Mouse (Mus musculus): ENCODE data around the gene Scgb2b27.
"Not testable (repeated sequence)": the region's sequence is repeated elsewhere in the genome, so short reads cannot be mapped to it uniquely, and the experiment has no call there.

Scgb2b27 gene

DNA sequence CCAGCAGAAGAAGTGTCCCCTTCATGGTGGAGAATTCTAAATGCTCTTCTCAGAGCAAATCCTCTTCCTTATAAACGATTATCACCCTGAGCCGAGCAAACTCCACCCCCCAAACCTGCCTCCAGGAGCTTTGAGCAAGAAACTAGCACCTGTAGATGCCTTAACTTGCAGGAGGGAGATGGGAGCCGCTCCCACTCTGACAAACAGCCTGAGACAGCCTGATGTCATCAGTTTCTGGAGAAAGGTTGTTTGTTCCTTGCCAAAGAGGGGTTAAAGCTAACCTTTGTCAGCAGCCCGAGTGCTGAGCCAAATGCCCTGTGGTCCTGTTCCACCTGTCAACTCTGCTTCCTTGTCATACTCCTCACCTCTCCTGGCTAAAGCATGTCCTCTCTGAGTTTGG is at the start of gene Scgb2b27:
TSS of gene Scgb2b27 (minus strand) at position 101 of the 400 bp plus-strand sequence.
- DNase-seq (ENCODE audit: low spot score): no peak

DNA sequence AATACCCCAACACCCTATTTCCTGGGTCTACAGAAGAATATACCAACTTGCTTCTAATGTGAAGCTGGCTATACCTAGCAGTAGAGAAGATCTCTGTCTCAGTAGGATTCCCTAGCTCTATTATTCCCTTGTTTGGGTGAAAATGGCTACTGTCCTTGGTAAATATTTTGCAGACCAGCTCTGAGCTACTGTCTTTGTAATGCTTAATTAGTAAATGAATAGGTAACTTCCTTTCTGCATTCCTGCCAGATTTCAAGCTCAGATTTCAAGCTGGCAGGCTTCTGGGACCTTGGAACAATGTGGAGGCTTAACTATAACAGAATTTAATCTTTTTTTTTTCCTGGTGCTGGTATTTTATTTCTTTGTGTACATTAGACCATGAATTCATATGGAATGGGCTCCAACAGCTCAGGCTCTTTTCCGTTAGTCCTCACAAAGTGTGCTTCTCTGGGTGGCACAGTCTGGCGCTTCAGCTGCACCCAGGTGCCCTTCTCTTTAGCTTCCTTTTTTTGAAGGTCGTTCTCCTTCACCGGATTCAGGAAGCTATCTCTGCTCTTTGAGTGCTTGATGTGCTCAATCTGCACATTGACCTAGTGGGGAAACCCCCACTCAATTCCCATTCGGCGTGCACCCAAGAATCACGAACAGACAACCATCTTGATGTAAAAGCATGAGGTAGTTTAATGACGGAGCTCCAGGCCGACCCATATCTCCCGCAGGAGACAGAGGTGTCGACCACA is 22.5 kb upstream of the Scgb2b27 start:
- DNase-seq (ENCODE audit: low spot score): not testable (repeated sequence)

DNA sequence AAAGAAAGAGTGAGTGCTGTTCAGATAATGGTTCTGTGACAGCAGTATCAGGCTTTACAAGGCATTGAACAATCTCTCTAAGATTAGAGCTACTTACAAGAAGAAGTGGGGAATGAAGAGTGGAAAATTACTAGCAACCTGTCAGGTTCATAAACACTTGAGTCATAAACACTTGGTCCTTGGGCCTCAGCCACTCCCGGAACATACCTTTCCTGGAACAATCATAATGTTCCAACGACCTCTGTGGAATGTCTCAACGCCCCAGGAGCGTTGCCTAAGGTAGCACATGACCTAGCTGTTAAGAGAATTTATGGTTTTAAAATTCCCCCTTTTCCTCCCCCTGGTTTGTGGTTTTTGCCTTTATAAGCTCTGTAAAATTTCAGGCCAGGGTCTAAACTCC is 20.8 kb upstream of the Scgb2b27 start:
- not testable (repeated sequence) for DNase-seq (ENCODE audit: low spot score)

DNA sequence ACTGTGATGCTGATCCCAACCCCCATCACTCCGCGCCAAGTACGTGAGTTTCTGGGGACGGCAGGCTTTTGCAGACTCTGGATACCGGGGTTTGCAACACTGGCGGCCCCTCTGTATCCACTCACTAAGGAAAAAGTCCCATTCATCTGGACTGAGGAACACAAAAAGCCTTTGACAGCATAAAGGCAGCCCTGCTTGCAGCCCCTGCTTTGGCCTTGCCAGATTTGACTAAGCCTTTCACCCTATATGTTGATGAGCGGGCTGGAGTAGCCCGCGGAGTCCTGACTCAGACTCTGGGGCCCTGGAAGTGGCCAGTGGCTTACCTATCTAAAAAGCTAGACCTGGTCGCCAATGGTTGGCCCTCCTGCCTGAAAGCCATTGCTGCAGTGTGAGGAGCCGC is 16.3 kb upstream of the Scgb2b27 start:
- DNase-seq (ENCODE audit: low spot score): no peak

DNA sequence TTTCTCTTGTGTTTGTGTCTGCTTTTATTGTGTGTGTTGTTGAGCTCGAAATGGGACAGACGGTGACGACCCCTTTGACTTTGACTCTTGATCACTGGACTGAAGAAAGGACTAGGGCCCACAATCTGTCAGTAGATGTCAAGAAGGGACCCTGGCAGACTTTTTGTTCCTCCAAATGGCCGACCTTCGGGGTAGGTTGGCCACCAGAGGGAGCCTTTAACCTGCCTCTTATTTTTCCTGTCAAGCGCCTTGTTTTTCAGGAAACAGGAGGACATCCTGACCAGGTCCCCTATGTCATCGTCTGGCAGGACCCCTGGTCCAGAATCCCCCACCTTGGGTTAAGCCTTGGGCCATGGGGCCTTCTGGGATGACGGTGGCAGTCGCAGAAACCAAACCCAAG is 13.5 kb upstream of the Scgb2b27 start:
- DNase-seq (ENCODE audit: low spot score): not testable (repeated sequence)

DNA sequence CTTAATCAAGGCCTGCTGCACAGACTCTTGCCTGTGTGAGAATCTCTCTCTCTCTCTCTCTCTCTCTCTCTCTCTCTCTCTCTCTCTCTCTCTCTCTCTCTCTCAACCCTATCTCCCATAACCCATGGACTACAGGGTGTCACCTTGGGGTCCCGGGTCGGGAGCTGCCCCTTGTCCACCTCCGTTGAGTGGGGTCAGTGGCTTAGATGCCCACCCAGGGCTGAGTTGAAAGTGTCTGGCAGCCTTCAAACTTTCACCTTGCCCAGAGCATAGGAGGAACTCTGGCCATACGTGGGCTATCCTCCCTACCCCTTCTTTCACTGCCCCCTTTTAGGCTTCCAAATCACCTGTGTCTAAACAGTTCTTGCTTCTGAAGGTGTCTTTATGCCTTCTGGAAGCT is 11.9 kb upstream of the Scgb2b27 start:
- DNase-seq (ENCODE audit: low spot score): no peak

DNA sequence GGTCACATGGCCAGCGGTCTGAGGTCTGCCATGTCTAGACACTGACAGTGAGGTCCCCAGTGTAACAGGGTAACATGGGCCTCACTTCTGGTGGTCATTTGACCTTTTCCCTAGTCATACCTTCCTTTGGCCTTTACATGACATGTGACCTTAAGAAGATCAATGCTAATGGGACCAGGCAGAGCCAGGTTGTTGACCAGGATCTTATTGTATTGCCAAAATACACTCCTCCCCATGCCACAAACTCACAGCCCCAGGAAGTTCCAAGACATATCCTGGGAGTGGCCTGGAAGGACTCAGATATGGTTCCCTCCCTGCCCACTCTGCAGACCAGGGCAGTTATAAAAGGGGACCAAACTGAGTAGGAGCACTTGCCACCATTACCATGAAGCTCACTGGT is 7.4 kb upstream of the Scgb2b27 start, which contains the start of gene Scgb1b27:
TSS of gene Scgb1b27 (plus strand) at position 301 of the 400 bp plus-strand sequence.
- DNase-seq (ENCODE audit: low spot score): not testable (repeated sequence)

DNA sequence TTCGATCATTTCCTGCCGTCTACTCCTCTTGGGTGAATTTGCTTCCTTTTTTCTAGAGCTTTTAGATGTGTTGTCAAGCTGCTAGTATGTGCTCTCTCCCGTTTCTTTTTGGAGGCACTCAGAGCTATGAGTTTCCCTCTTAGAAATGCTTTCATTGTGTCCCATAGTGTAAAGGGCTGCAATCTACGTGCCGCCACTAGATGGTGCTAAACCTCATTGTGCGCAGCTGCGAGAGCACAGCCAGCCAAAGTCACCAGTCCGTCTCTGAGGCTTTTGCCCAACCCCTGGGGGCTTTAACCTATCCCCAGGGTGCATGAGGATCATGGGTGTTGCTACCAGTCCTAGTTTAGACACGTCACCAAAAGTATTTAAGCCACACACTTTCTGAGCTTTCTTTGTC is 31.5 kb downstream of the Scgb2b27 start:
- peak; percentile 50 for DNase-seq (ENCODE audit: low spot score)

Measured in testis, postnatal 10 days (tissue).